Mouse (Mus musculus): ENCODE data around the gene Col13a1. TPM values are rescaled to one million over a fixed set of nuclear protein-coding genes. Genes with fewer than 3 reads are reported as not detected.

Col13a1 gene
- polyA plus RNA-seq, 1 experiment from 2014 or later, result 3.5 TPM

GRCm38 (mm10) chr10:61965386-61965841 lies 13.5 kb downstream of the Col13a1 start:
- Histone ChIP-seq H3K4me3 (replicated peaks) (no peak overlapping the region), H3K9ac (replicated peaks) (no peak overlapping the region), H3K4me1 (peaks cover 6% of the 10 kb centered on the region; the same call in 1 of the 2 replicates), H3K27ac (replicated peaks) (no peak overlapping the region), H3K4me2 (no peak overlapping the region), H3K9me3 (replicated peaks) (no peaks in the 10 kb centered on the region), H3K27me3 (replicated peaks) (no peaks in the 10 kb centered on the region), H3K36me3 (no peaks in the 10 kb centered on the region)
- no peak for ATAC-seq (ENCODE audit: low FRiP score)
- WGBS, result 11% methylated on average over 7 of the region's 7 CpGs

- Histone ChIP-seq H3K27ac (replicated peaks) (no peak overlapping the region), H3K36me3 (no peaks in the 10 kb centered on the region), H3K27me3 (replicated peaks) (no peaks in the 10 kb centered on the region), H3K9ac (replicated peaks) (no peak overlapping the region), H3K9me3 (replicated peaks) (no peaks in the 10 kb centered on the region), H3K4me2 (no peak overlapping the region), H3K4me3 (replicated peaks) (no peak overlapping the region), H3K4me1 (no peaks in the 10 kb centered on the region)
- no peak for ATAC-seq (ENCODE audit: low FRiP score)
- 68% methylated on average over 6 of the region's 6 CpGs for WGBS
Observed at GRCm38 (mm10) chr10:61956718-61957117, 22.2 kb downstream of the Col13a1 start.

GRCm38 (mm10) chr10:61953916-61954315 lies 25.0 kb downstream of the Col13a1 start:
- WGBS, result 66% methylated on average over 5 of the region's 5 CpGs
- H3K4me1 ChIP-seq, result 0 out of 2 replicates have a peak, but pooled peaks cover 4% of the 10 kb centered on the region

DNA sequence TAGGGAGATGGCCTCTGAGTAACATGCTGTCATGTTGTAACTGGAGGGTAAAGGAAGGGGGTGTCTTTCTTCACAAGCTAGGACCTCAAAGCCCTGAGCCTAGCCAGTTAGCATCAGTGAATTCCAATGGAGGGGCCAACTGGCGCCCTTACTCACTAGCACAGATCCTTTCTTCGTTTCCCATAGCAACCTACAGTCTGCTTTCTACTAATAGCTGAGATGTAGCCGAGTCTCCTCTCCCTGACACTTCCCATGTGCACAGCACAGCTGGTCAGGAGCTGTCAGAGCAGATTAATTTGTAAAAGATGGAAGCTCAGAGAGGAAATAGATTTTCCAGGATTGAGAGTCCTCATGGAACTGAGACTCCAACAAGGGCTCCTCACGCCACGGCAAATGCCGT lies 29.4 kb downstream of the Col13a1 start:
- no peaks in the 10 kb centered on the region for H3K27me3 ChIP-seq (replicated peaks)
- H3K9ac ChIP-seq (replicated peaks), result no peak overlapping the region
- no peaks in the 10 kb centered on the region for H3K9me3 ChIP-seq (replicated peaks)
- H3K4me2 ChIP-seq, result no peak overlapping the region
- no peak overlapping the region for H3K27ac ChIP-seq (replicated peaks)
- peak; percentile 45; the same call in 1 of the 2 replicates for ATAC-seq (ENCODE audit: low FRiP score)
- no peaks in the 10 kb centered on the region for H3K36me3 ChIP-seq
- 0 out of 2 replicates have a peak, but pooled peaks cover 4% of the 10 kb centered on the region for H3K4me1 ChIP-seq
- WGBS, result 67% methylated on average over 6 of the region's 6 CpGs
- H3K4me3 ChIP-seq (replicated peaks), result no peak overlapping the region

More at GRCm38 (mm10) chr10:61953916-61954315, 25.0 kb downstream of the Col13a1 start:
- no peak for ATAC-seq (ENCODE audit: low FRiP score)
- no peak overlapping the region for H3K27ac ChIP-seq (replicated peaks)
- no peak overlapping the region for H3K4me3 ChIP-seq (replicated peaks)
- H3K27me3 ChIP-seq (replicated peaks), result no peaks in the 10 kb centered on the region
- H3K36me3 ChIP-seq, result no peaks in the 10 kb centered on the region
- H3K9ac ChIP-seq (replicated peaks), result no peak overlapping the region
- no peaks in the 10 kb centered on the region for H3K9me3 ChIP-seq (replicated peaks)
- no peak overlapping the region for H3K4me2 ChIP-seq

GRCm38 (mm10) chr10:61944386-61944785 lies 34.5 kb downstream of the Col13a1 start:
- no peak for ATAC-seq (ENCODE audit: low FRiP score)

GRCm38 (mm10) chr10:61943480-61943879 lies 35.4 kb downstream of the Col13a1 start:
- Histone ChIP-seq H3K27ac (replicated peaks) (no peak overlapping the region), H3K4me2 (no peak overlapping the region), H3K4me3 (replicated peaks) (no peak overlapping the region), H3K9me3 (replicated peaks) (no peaks in the 10 kb centered on the region), H3K9ac (replicated peaks) (no peak overlapping the region), H3K36me3 (no peaks in the 10 kb centered on the region), H3K4me1 (no peaks in the 10 kb centered on the region), H3K27me3 (replicated peaks) (peaks cover 4% of the 10 kb centered on the region; the same call in 1 of the 2 replicates)
- WGBS, result 54% methylated on average over 10 of the region's 10 CpGs
- ATAC-seq (ENCODE audit: low FRiP score), result no peak

More at GRCm38 (mm10) chr10:61944386-61944785, 34.5 kb downstream of the Col13a1 start:
- no peaks in the 10 kb centered on the region for H3K36me3 ChIP-seq
- WGBS, result 94% methylated on average over 2 of the region's 2 CpGs
- H3K4me2 ChIP-seq, result no peak overlapping the region
- no peak overlapping the region for H3K27ac ChIP-seq (replicated peaks)
- H3K4me3 ChIP-seq (replicated peaks), result no peak overlapping the region
- no peaks in the 10 kb centered on the region for H3K27me3 ChIP-seq (replicated peaks)
- H3K9ac ChIP-seq (replicated peaks), result no peak overlapping the region
- H3K4me1 ChIP-seq, result 0 out of 2 replicates have a peak, but pooled peaks cover under 1% of the 10 kb centered on the region
- no peaks in the 10 kb centered on the region for H3K9me3 ChIP-seq (replicated peaks)

DNA sequence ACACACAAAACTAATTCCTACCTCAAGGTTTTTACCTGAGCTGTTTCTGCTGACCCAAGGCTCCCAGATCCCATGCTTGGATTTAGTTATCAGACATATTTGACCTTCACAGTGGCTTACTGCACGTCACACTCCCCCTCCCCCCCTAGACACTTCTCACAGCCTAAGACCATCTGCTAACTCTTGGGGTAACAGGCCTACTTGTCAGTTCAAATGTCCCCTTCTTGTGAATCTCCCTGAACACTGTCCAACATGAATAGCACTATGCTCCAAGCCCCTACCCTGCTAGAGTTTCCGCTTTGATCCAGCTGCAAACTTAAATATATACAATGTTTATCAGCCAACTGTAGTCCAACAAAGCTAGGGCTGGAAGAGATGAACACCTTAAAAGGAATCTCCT lies 36.2 kb downstream of the Col13a1 start:
- no peak overlapping the region for H3K27ac ChIP-seq (replicated peaks)
- no peak for ATAC-seq (ENCODE audit: low FRiP score)
- no peak overlapping the region for H3K4me3 ChIP-seq (replicated peaks)
- H3K27me3 ChIP-seq (replicated peaks), result peaks cover 5% of the 10 kb centered on the region; the same call in 1 of the 2 replicates
- H3K9ac ChIP-seq (replicated peaks), result no peak overlapping the region
- H3K4me2 ChIP-seq, result no peak overlapping the region
- no peaks in the 10 kb centered on the region for H3K36me3 ChIP-seq
- no peaks in the 10 kb centered on the region for H3K4me1 ChIP-seq
- WGBS, result 80% methylated on average over 2 of the region's 2 CpGs
- H3K9me3 ChIP-seq (replicated peaks), result no peaks in the 10 kb centered on the region

DNA sequence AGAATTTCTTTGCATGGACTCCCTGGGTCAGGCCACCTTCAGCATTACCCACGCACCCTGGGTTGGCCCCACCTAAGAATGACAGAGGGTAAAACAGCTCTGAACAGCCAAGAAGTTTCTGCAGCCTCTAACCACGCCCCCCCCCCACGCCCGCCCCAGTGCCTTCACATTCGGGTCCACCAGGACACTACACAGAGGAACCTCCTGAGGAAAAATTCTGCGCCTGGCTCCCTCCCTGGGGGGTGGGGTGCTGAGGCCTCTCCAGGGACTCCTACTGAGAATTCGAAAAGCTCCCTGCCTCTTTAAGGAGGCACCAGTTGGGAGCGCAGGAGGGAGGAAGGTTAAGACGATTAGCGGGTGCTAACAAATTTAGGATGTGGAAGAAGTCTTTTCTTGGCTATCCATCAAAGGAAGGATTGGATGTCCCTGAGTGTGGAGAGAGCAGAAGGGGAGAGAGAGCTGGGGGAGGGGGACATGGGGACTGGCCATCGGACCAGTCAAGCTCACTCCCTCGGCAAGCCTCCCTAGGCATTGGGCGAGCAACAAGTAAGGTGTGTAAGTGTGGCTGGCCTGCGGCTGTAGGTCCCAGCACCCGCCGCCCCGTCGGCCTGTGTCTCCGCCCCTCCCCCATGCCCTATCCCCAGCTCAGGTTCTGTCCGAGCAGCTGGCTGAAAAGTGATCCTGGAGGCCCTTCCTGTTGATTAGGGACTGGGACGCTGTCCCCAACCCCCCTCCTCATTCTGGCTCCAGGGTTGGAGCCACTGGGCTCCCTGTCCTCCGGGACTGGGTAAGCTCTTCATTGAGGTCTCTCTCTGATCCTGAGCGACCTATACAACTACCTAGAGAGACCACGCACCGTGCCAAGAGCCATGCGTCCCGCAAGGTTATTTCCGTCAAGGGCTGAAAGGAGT lies 42.4 kb downstream of the Col13a1 start:
- H3K27ac ChIP-seq (replicated peaks), result no peak overlapping the region
- H3K9me3 ChIP-seq (replicated peaks), result no peaks in the 10 kb centered on the region
- 3% methylated on average over 28 of the region's 28 CpGs for WGBS
- no peak overlapping the region for H3K4me3 ChIP-seq (replicated peaks)
- no peaks in the 10 kb centered on the region for H3K36me3 ChIP-seq
- ATAC-seq (ENCODE audit: low FRiP score), result no peak
- H3K4me2 ChIP-seq, result peak overlapping the region; percentile 44
- peaks cover 24% of the 10 kb centered on the region; the same call in 1 of the 2 replicates for H3K27me3 ChIP-seq (replicated peaks)
- H3K4me1 ChIP-seq, result peaks cover 17% of the 10 kb centered on the region
- H3K9ac ChIP-seq (replicated peaks), result no peak overlapping the region

GRCm38 (mm10) chr10:61931678-61932077 lies 47.2 kb downstream of the Col13a1 start:
- H3K4me1 ChIP-seq, result peaks cover 19% of the 10 kb centered on the region
- 69% methylated on average over 6 of the region's 6 CpGs for WGBS
- no peak for ATAC-seq (ENCODE audit: low FRiP score)
- no peak overlapping the region for H3K9ac ChIP-seq (replicated peaks)
- no peaks in the 10 kb centered on the region for H3K36me3 ChIP-seq
- no peaks in the 10 kb centered on the region for H3K9me3 ChIP-seq (replicated peaks)
- H3K4me3 ChIP-seq (replicated peaks), result no peak overlapping the region
- H3K27me3 ChIP-seq (replicated peaks), result peaks cover 13% of the 10 kb centered on the region; the same call in 1 of the 2 replicates
- H3K4me2 ChIP-seq, result no peak overlapping the region
- H3K27ac ChIP-seq (replicated peaks), result no peak overlapping the region

GRCm38 (mm10) chr10:61929901-61930300 lies 49.0 kb downstream of the Col13a1 start:
- Histone ChIP-seq H3K27ac (replicated peaks) (no peak overlapping the region), H3K9me3 (replicated peaks) (no peaks in the 10 kb centered on the region), H3K9ac (replicated peaks) (no peak overlapping the region), H3K36me3 (no peaks in the 10 kb centered on the region), H3K4me1 (peaks cover 12% of the 10 kb centered on the region), H3K27me3 (replicated peaks) (0 out of 2 replicates have a peak, but pooled peaks cover under 1% of the 10 kb centered on the region), H3K4me3 (replicated peaks) (no peak overlapping the region), H3K4me2 (no peak overlapping the region)
- ATAC-seq (ENCODE audit: low FRiP score), result no peak
- WGBS, result 86% methylated on average over 6 of the region's 6 CpGs

- H3K4me1 ChIP-seq, result peaks cover 12% of the 10 kb centered on the region
- WGBS, result 10% methylated on average over 24 of the region's 24 CpGs
- peak overlapping the region; percentile 22 for H3K4me2 ChIP-seq
- no peaks in the 10 kb centered on the region for H3K27me3 ChIP-seq (replicated peaks)
- peak overlapping the region; percentile 48 for H3K27ac ChIP-seq (replicated peaks)
- 0 out of 2 replicates have a peak overlapping the region, but pooled peaks have one; percentile 2 for H3K9ac ChIP-seq (replicated peaks)
- ATAC-seq (ENCODE audit: low FRiP score), result peak; percentile 38; the same call in 1 of the 2 replicates
- H3K36me3 ChIP-seq, result no peaks in the 10 kb centered on the region
- no peaks in the 10 kb centered on the region for H3K9me3 ChIP-seq (replicated peaks)
- no peak overlapping the region for H3K4me3 ChIP-seq (replicated peaks)
Observed at GRCm38 (mm10) chr10:61928725-61929651, 49.9 kb downstream of the Col13a1 start.
